Comparison of ENCODE assay signal across 12 mouse cellular contexts in genomic region chr2:50127513-50128175, GRCm38 (mm10).
A peak's percentile ranks its signal among the peaks of the same experiment; 100 is the strongest.
DNase-seq lines count a peak whose midpoint lies in the region; ATAC-seq lines count a peak whose summit lies in the region.
"Had no signal": no experiment of that assay in that cellular context is flagged by ENCODE, and none has a peak within 500 bp of the region (broad histone marks: within the 10 kb centered on the region; RNA-seq: fewer than 3 reads in every experiment).

No protein-coding gene starts in this region.

- WGBS in midbrain, embryonic 10.5 days, result 84% methylated on average over 9 of the region's 9 CpGs
- WGBS in midbrain, embryonic 11.5 days, result 82% methylated on average over 9 of the region's 9 CpGs
- 75% methylated on average over 9 of the region's 9 CpGs for WGBS in hindbrain, embryonic 12.5 days
- 74% methylated on average over 9 of the region's 9 CpGs for WGBS in neural tube, embryonic 11.5 days

- H3K27ac ChIP-seq in midbrain, embryonic 10.5 days (replicated peaks), result 0 out of 2 replicates have a peak overlapping the region, but pooled peaks have one; percentile 13
- no peak overlapping the region for H3K27ac ChIP-seq in midbrain, embryonic 11.5 days (ENCODE audit: low read depth, low read length)
- H3K27ac ChIP-seq in hindbrain, embryonic 12.5 days, result no peak overlapping the region
- no peak overlapping the region for H3K27ac ChIP-seq in neural tube, embryonic 11.5 days (ENCODE audit: low read depth, low read length)
- H3K27ac ChIP-seq: kidney, postnatal 0 days; liver, embryonic 14.5 days had no signal

- peaks cover 10% of the 10 kb centered on the region for H3K4me1 ChIP-seq in midbrain, embryonic 10.5 days
- no peaks in the 10 kb centered on the region for H3K4me1 ChIP-seq in midbrain, embryonic 11.5 days (ENCODE audit: control insufficient read depth, insufficient read depth, low read length)
- peaks cover 7% of the 10 kb centered on the region; the same call in 1 of the 2 replicates for H3K4me1 ChIP-seq in hindbrain, embryonic 12.5 days
- H3K4me1 ChIP-seq in neural tube, embryonic 11.5 days (ENCODE audit: control insufficient read depth, insufficient read depth, low read length), result no peaks in the 10 kb centered on the region

- no peak overlapping the region for H3K4me3 ChIP-seq in midbrain, embryonic 10.5 days
- no peak overlapping the region for H3K4me3 ChIP-seq in midbrain, embryonic 11.5 days (ENCODE audit: low read depth, low read length)
- H3K4me3 ChIP-seq in hindbrain, embryonic 12.5 days, result no peak overlapping the region
- no peak overlapping the region for H3K4me3 ChIP-seq in neural tube, embryonic 11.5 days (ENCODE audit: low read depth, low read length)

- H3K36me3 ChIP-seq in midbrain, embryonic 10.5 days, result no peaks in the 10 kb centered on the region
- H3K36me3 ChIP-seq in midbrain, embryonic 11.5 days (ENCODE audit: control insufficient read depth, insufficient read depth, low read length), result no peaks in the 10 kb centered on the region
- no peaks in the 10 kb centered on the region for H3K36me3 ChIP-seq in hindbrain, embryonic 12.5 days
- H3K36me3 ChIP-seq in neural tube, embryonic 11.5 days (ENCODE audit: control insufficient read depth, insufficient read depth, low read length), result no peaks in the 10 kb centered on the region

- no peak overlapping the region for H3K9ac ChIP-seq in midbrain, embryonic 11.5 days (ENCODE audit: low read length)
- no peak overlapping the region for H3K9ac ChIP-seq in hindbrain, embryonic 12.5 days
- H3K9ac ChIP-seq in neural tube, embryonic 11.5 days (ENCODE audit: low read length), result no peak overlapping the region
- H3K9ac ChIP-seq: liver, embryonic 14.5 days had no signal

- H3K27me3 ChIP-seq in midbrain, embryonic 10.5 days (ENCODE audit: low read depth, poor library complexity, severe bottlenecking), result no peaks in the 10 kb centered on the region
- no peaks in the 10 kb centered on the region for H3K27me3 ChIP-seq in midbrain, embryonic 11.5 days (ENCODE audit: control insufficient read depth, insufficient read depth, low read length)
- no peaks in the 10 kb centered on the region for H3K27me3 ChIP-seq in hindbrain, embryonic 12.5 days
- H3K27me3 ChIP-seq in neural tube, embryonic 11.5 days (ENCODE audit: control insufficient read depth, insufficient read depth, low read length), result no peaks in the 10 kb centered on the region
- H3K27me3 ChIP-seq: CH12.LX had no signal

- ATAC-seq in midbrain, embryonic 11.5 days (ENCODE audit: low FRiP score), result no peak
- peak; percentile 71; the same call in 1 of the 2 replicates for ATAC-seq in hindbrain, embryonic 12.5 days (ENCODE audit: low FRiP score)
- ATAC-seq in neural tube, embryonic 11.5 days (ENCODE audit: insufficient read depth, low FRiP score, low TSS enrichment), result peak; percentile 61; the same call in 1 of the 2 replicates
- no peak for ATAC-seq in granulocyte monocyte progenitor cell, adult 5-6 weeks (replicated peaks; ENCODE audit: poor library complexity, severe bottlenecking)
- ATAC-seq: inflammation-experienced regulatory T-cells, adult 6 months had no signal

- no peak for DNase-seq in midbrain, embryonic 10.5 days (ENCODE audit: low spot score)
- no peak for DNase-seq in midbrain, embryonic 11.5 days (ENCODE audit: low spot score, missing footprints)
- peak; percentile 32 for DNase-seq in cerebellum, adult 8-10 months
- DNase-seq in neural tube, embryonic 11.5 days (ENCODE audit: low spot score), result peak; percentile 39
- DNase-seq in ovary, adult 18-20 months (ENCODE audit: low spot score), result no peak
- DNase-seq in B cell, adult 2 months, result no peak

- no peak overlapping the region for H3K4me2 ChIP-seq in midbrain, embryonic 11.5 days
- H3K4me2 ChIP-seq in hindbrain, embryonic 12.5 days (replicated peaks), result no peak overlapping the region
- H3K4me2 ChIP-seq in neural tube, embryonic 11.5 days (ENCODE audit: low read depth), result no peak overlapping the region

- no peaks in the 10 kb centered on the region for H3K9me3 ChIP-seq in midbrain, embryonic 10.5 days (replicated peaks)
- H3K9me3 ChIP-seq in midbrain, embryonic 11.5 days (ENCODE audit: control insufficient read depth, low read length), result no peaks in the 10 kb centered on the region
- H3K9me3 ChIP-seq in hindbrain, embryonic 12.5 days (replicated peaks), result no peaks in the 10 kb centered on the region
- H3K9me3 ChIP-seq in neural tube, embryonic 11.5 days (ENCODE audit: control insufficient read depth, low read length), result no peaks in the 10 kb centered on the region

Comparison
In these comparisons a context has a peak if more than half of its experiments do, and no peak if none do; other contexts are left out.
1. DNase-seq: peak in cerebellum, adult 8-10 months (single experiment) and neural tube, embryonic 11.5 days (single experiment); none in midbrain, embryonic 10.5 days (single experiment), midbrain, embryonic 11.5 days (single experiment), ovary, adult 18-20 months (single experiment) and B cell, adult 2 months (0 of 2).
2. ATAC-seq: peak in hindbrain, embryonic 12.5 days (single experiment) and neural tube, embryonic 11.5 days (single experiment); none in midbrain, embryonic 11.5 days (single experiment) and granulocyte monocyte progenitor cell, adult 5-6 weeks (single experiment).